In genomic region chr12:56613438-56613830, GRCm38 (mm10) we compare ENCODE assay signal across 10 mouse cellular contexts. TPM values are rescaled to one million over a fixed set of nuclear protein-coding genes. Genes with fewer than 3 reads are reported as not detected.
A peak's percentile ranks its signal among the peaks of the same experiment; 100 is the strongest.
DNase-seq lines count a peak whose midpoint lies in the region; ATAC-seq lines count a peak whose summit lies in the region.
"Had no signal": no experiment of that assay in that cellular context is flagged by ENCODE, and none has a peak within 500 bp of the region (broad histone marks: within the 10 kb centered on the region; RNA-seq: fewer than 3 reads in every experiment).

No protein-coding gene starts in this region.

- H3K36me3 ChIP-seq in heart, embryonic 11.5 days (ENCODE audit: control insufficient read depth, insufficient read depth, low read length), result no peaks in the 10 kb centered on the region
- no peaks in the 10 kb centered on the region for H3K36me3 ChIP-seq in lung, embryonic 15.5 days
- no peaks in the 10 kb centered on the region for H3K36me3 ChIP-seq in limb, embryonic 13.5 days
- H3K36me3 ChIP-seq in stomach, embryonic 16.5 days (ENCODE audit: control insufficient read depth, insufficient read depth, low read length), result no peaks in the 10 kb centered on the region

- no peak overlapping the region for H3K9ac ChIP-seq in heart, embryonic 11.5 days (ENCODE audit: low read depth, low read length)
- no peak overlapping the region for H3K9ac ChIP-seq in lung, embryonic 15.5 days
- no peak overlapping the region for H3K9ac ChIP-seq in limb, embryonic 13.5 days
- H3K9ac ChIP-seq in stomach, embryonic 16.5 days (ENCODE audit: low read length), result no peak overlapping the region

- peak overlapping the region; percentile 74 for H3K4me2 ChIP-seq in heart, embryonic 11.5 days
- H3K4me2 ChIP-seq in lung, embryonic 15.5 days, result peak overlapping the region; percentile 58
- peak overlapping the region; percentile 74 for H3K4me2 ChIP-seq in limb, embryonic 13.5 days (replicated peaks)
- peak overlapping the region; percentile 47 for H3K4me2 ChIP-seq in stomach, embryonic 16.5 days (ENCODE audit: low read depth, low read length)

- 0 out of 2 replicates have a peak, but pooled peaks cover 14% of the 10 kb centered on the region for H3K4me1 ChIP-seq in heart, embryonic 11.5 days (ENCODE audit: control insufficient read depth, insufficient read depth, low read length)
- H3K4me1 ChIP-seq in lung, embryonic 15.5 days, result peaks cover 24% of the 10 kb centered on the region; the same call in 1 of the 2 replicates
- peaks cover 21% of the 10 kb centered on the region for H3K4me1 ChIP-seq in limb, embryonic 13.5 days
- H3K4me1 ChIP-seq in stomach, embryonic 16.5 days (ENCODE audit: control insufficient read depth, insufficient read depth, low read length), result peaks cover 7% of the 10 kb centered on the region

- H3K9me3 ChIP-seq in heart, embryonic 11.5 days (replicated peaks; ENCODE audit: control insufficient read depth, low read length), result no peaks in the 10 kb centered on the region
- no peaks in the 10 kb centered on the region for H3K9me3 ChIP-seq in lung, embryonic 15.5 days
- H3K9me3 ChIP-seq in limb, embryonic 13.5 days, result no peaks in the 10 kb centered on the region
- no peaks in the 10 kb centered on the region for H3K9me3 ChIP-seq in stomach, embryonic 16.5 days (replicated peaks; ENCODE audit: control insufficient read depth, low read length)

- H3K4me3 ChIP-seq in heart, embryonic 11.5 days (ENCODE audit: low read depth, low read length), result peak overlapping the region; percentile 43
- H3K4me3 ChIP-seq in lung, embryonic 15.5 days, result peak overlapping the region; percentile 28; the same call in 1 of the 2 replicates
- H3K4me3 ChIP-seq in limb, embryonic 13.5 days, result peak overlapping the region; percentile 43
- H3K4me3 ChIP-seq in stomach, embryonic 16.5 days (replicated peaks; ENCODE audit: low read length), result peak overlapping the region; percentile 41

- H3K27ac ChIP-seq in heart, embryonic 11.5 days (ENCODE audit: low read depth, low read length), result no peak overlapping the region
- H3K27ac ChIP-seq in lung, embryonic 15.5 days, result no peak overlapping the region
- no peak overlapping the region for H3K27ac ChIP-seq in limb, embryonic 13.5 days
- H3K27ac ChIP-seq in stomach, embryonic 16.5 days (ENCODE audit: low read length), result no peak overlapping the region

- peaks cover 86% of the 10 kb centered on the region for H3K27me3 ChIP-seq in heart, embryonic 11.5 days (ENCODE audit: control insufficient read depth, insufficient read depth, low read length)
- H3K27me3 ChIP-seq in lung, embryonic 15.5 days, result peaks cover 91% of the 10 kb centered on the region
- H3K27me3 ChIP-seq in limb, embryonic 13.5 days, result peaks cover 94% of the 10 kb centered on the region
- H3K27me3 ChIP-seq in stomach, embryonic 16.5 days (ENCODE audit: control insufficient read depth, insufficient read depth, low read length), result peaks cover 81% of the 10 kb centered on the region

- no peak for DNase-seq in heart, adult 18-20 months
- DNase-seq in lung, adult 18-20 months, result no peak
- DNase-seq in layer of hippocampus, adult 8-10 months (ENCODE audit: low spot score in 2 of 2), result no peak
- DNase-seq in embryo, embryonic 9.5 days (ENCODE audit: extremely low spot score), result no peak
- DNase-seq: cerebellum, postnatal 10 days had no signal

- 1% methylated on average over 6 of the region's 6 CpGs for WGBS in heart, embryonic 11.5 days (ENCODE audit: insufficient replicate concordance)
- WGBS in lung, embryonic 15.5 days, result 2% methylated on average over 6 of the region's 6 CpGs
- WGBS in limb, embryonic 13.5 days, result 2% methylated on average over 6 of the region's 6 CpGs
- WGBS in stomach, embryonic 16.5 days, result 3% methylated on average over 6 of the region's 6 CpGs

- ATAC-seq in heart, embryonic 11.5 days (replicated peaks; ENCODE audit: insufficient number of reproducible peaks, low FRiP score, low TSS enrichment), result no peak
- ATAC-seq in lung, embryonic 15.5 days (ENCODE audit: borderline replicate concordance, extremely low read depth, low FRiP score, low TSS enrichment), result no peak
- ATAC-seq in limb, embryonic 13.5 days (ENCODE audit: low FRiP score, low read depth), result no peak
- ATAC-seq in stomach, embryonic 16.5 days (ENCODE audit: insufficient read depth, low FRiP score), result no peak

RNA-seq across cellular contexts. Expression of gene Nkx2-9, which starts 0.3 kb away (rescaled TPM):
- polyA plus RNA-seq in heart, embryonic 11.5 days (2014; fragmentation: Nextera tagmentation; extraction: Ambion mirVana), result 0.24 TPM in 1 of 2 replicates, not detected in the other
- not detected for total RNA-seq in heart, adult 18-20 months (2021)
- not detected in 2 replicates for polyA plus RNA-seq in lung, embryonic 15.5 days (2015; fragmentation: Nextera tagmentation; extraction: Ambion mirVana)
- polyA plus RNA-seq in limb, embryonic 13.5 days (2015; fragmentation: Nextera tagmentation; extraction: Ambion mirVana), result not detected in 2 replicates
- not detected in 2 replicates for polyA plus RNA-seq in stomach, embryonic 16.5 days (2015; fragmentation: Nextera tagmentation; extraction: Ambion mirVana)
- total RNA-seq in layer of hippocampus, adult 8-10 months (2022), result under 1 TPM in 1 of 4 experiments, not detected in 3; 0.49 TPM
- total RNA-seq: megakaryocyte-erythroid progenitor cell, adult 5-6 weeks had no signal
